Mouse (Mus musculus): ENCODE measurements around the gene Mta1.

Gene Mta1

DNA sequence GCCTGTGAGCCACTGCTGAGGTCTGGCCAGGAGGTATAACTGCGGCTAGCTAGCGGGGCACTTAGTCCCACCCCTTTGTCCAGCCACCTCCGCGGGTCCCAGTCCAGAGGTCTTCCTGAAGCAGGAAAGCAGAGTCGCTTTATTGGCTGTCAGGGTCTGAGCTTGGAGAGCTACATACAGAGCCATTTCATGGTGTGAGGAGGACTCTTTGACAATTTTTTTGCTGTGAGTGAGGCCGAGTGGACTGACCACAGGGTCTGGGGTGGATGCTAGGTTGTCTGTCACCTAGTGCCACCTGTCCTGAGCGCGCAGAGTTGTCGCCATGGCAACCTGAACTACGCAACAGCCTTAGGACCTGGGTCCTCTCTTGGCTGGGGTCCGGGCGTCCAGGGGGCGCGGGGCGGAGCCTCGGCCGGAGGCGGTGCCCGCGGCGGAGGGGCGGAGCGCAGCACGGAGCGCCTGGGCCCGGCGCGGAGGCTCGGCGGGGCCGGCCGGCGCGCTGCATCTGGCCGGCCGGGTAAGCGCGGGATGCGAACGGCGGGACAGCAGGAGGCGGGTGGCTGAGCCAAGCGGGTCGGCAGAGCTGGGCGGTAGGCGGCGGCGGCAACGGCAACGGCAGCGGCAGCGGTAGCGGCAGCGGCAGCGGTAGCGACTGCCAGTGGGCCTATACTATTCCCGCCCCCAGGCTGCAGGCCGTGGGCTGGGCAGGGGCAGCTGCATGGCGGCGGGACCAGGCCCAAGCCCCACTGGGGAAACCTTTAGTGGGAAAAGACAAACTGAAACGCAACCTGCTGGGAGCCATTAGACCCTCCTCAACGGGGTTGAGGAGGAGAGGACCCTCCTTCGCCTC, 87.6 kb downstream of the Mta1 start, which contains the start of gene Tmem121:
TSS of gene Tmem121 (plus strand) at position 489 of the 850 bp plus-strand sequence.
- DNase-seq (ENCODE audit: low spot score in 2 of 2): no peak

DNA sequence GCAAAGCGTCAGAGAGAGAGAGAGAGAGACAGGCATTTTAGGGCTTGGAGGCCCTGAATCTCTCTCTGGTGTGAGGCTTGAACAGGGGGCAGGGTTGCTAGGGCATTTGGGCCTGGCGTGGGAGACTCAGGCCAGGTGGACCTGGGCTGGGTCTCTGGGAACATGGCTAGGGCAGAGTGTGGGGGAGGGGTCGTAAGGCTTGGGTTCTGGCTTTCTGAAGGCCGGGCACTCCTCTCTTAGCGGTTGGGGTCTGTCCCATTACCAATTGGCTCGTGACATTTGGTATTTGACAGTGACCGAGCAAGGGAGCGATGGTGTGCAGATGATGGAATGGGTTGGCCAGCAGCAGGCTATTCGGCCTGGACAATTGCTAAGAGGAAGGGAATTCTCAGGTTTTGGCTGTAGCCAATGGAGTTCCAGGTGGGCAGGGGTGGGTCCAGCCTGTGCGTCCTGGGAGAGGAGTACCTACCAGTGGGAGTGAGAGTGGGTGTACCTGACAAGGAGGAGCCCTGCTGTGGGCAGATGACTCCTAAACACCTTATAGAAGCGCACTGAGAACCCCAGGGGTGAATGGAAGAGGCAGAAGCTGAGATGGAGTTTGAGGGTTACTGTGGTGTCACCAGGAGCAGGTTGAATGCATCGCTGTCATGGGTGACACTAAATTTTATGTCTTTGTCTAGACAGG, 88.4 kb downstream of the Mta1 start:
- no peak for DNase-seq (ENCODE audit: low spot score in 2 of 2)
